Mouse (Mus musculus) lung, embryonic 14.5 days (tissue): ENCODE results near the gene F2rl2. TPM values are rescaled to one million over a fixed set of nuclear protein-coding genes. Genes with fewer than 3 reads are reported as not detected.

Experiments
- ATAC-seq: fragments of 200-750 bp; cut with Nextera tagmentation; 2 replicates; pipeline ENCODE4 v1.8.0; 2017; ENCODE audit warnings: mild to moderate bottlenecking, moderate TSS enrichment, moderate library complexity; ENCODE audit not compliant: insufficient read depth
- DNase-seq: peaks from one replicate; pipeline ENCODE4 v3.0.0-alpha.2; 2015
- H3K27ac ChIP-seq: fragments of 300-500 bp; sonication (generic); 2 replicates; pipeline ENCODE4 v1.5.1; 2014; ENCODE audit warnings: low read depth, mild to moderate bottlenecking, moderate library complexity
- H3K27me3 ChIP-seq: fragments of 300-500 bp; sonication (generic); 2 replicates; pipeline ENCODE4 v1.6.1; 2014; ENCODE audit warnings: low read length, control low read depth; ENCODE audit not compliant: insufficient read depth
- H3K36me3 ChIP-seq: fragments of 300-500 bp; sonication (generic); 2 replicates; pipeline ENCODE4 v1.6.1; 2014; ENCODE audit warnings: control low read depth; ENCODE audit not compliant: insufficient read depth
- H3K4me1 ChIP-seq: fragments of 300-500 bp; sonication (generic); 2 replicates; pipeline ENCODE4 v1.6.1; 2014; ENCODE audit warnings: antibody characterized with exemption, control low read depth; ENCODE audit not compliant: insufficient read depth
- H3K4me2 ChIP-seq: fragments of 300-500 bp; sonication (generic); 2 replicates; pipeline ENCODE4 v1.6.1; 2014; ENCODE audit warnings: mild to moderate bottlenecking
- H3K4me3 ChIP-seq: fragments of 300-500 bp; sonication (generic); 2 replicates; pipeline ENCODE4 v1.5.1; 2014; ENCODE audit warnings: low read depth, low read length
- H3K9ac ChIP-seq: fragments of 300-500 bp; sonication (generic); 2 replicates; pipeline ENCODE4 v1.6.1; 2014
- H3K9me3 ChIP-seq: fragments of 300-500 bp; sonication (generic); 2 replicates; pipeline ENCODE4 v1.6.1; 2016; ENCODE audit warnings: low read depth, low read length, control low read depth
- CTCF ChIP-seq: IDR thresholded peaks from 2 replicates; pipeline ENCODE4 v1.5.1; 2016; ENCODE audit warnings: antibody characterized with exemption, low read depth
- WGBS: fragments of 180-500 bp; shearing (Covaris S2); extraction: QIAGEN DNeasy Blood & Tissue Kit; methylation state at CpG from one replicate; pipeline ENCODE4 v1.1.7; 2014; 5-methylcytosine and 5-hydroxymethylcytosine counted together
- polyA plus RNA-seq: library from polyadenylated mRNA; unstranded; fragments of >200 nt; fragmentation: Nextera tagmentation; extraction: Ambion mirVana; gene quantifications from 2 replicates; pipeline ENCODE4 v1.2.1, GENCODE M21; 2014

Gene F2rl2
- polyA plus RNA-seq, 1 experiment from 2014 or later = 1.3 TPM

DNA sequence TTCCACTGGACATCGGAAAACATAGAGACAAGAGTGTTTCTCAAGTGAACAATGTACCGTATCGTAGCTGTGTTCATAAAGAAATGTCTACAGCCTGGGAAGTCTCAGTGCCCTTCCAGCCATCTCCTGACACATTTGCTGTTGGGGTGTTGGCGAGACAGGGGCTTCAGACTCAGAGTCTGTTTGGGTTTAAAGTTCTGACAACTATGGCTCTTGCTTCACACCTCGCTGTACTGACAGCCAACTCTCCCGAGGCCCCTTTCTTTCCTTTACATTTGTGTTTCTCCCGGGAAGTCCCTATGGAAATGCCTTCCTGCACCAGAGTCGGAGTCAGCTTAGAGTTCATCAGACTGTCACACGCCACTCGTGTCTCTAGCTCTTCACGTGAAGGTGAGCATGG is 50.9 kb downstream of the F2rl2 start:
- no peaks in the 10 kb centered on the region for H3K36me3 ChIP-seq
- H3K9me3 ChIP-seq = no peaks in the 10 kb centered on the region
- H3K4me1 ChIP-seq = peaks cover 27% of the 10 kb centered on the region
- no peak overlapping the region for H3K27ac ChIP-seq
- ATAC-seq (no peak), DNase-seq (peak; percentile 47)
- H3K27me3 ChIP-seq = no peaks in the 10 kb centered on the region
- WGBS = 28% methylated on average over 11 of the region's 11 CpGs
- H3K4me3 ChIP-seq = no peak overlapping the region
- no peak overlapping the region for H3K4me2 ChIP-seq
- H3K9ac ChIP-seq = no peak overlapping the region
- TF ChIP-seq CTCF = no peak

Other genes starting within 250 kb of the F2rl2 start
- gene S100z, start 218.1 kb upstream of the F2rl2 start, polyA plus RNA-seq = 0.74 TPM in 1 of 2 replicates, not detected in the other
- 4.1 and 4.5 TPM in 2 replicates for gene F2rl1, start 171.6 kb upstream of the F2rl2 start, polyA plus RNA-seq
- gene F2r, start 78.4 kb upstream of the F2rl2 start, polyA plus RNA-seq = 109 and 110 TPM in 2 replicates
- gene Iqgap2, start 195.1 kb downstream of the F2rl2 start, polyA plus RNA-seq = 8.6 and 9.8 TPM in 2 replicates